8 mouse cellular contexts compared by ENCODE assay signal in genomic region chr15:7810556-7811252, GRCm38 (mm10). TPM values are rescaled to one million over a fixed set of nuclear protein-coding genes. Genes with fewer than 3 reads are reported as not detected.
A peak's percentile ranks its signal among the peaks of the same experiment; 100 is the strongest.
DNase-seq lines count a peak whose midpoint lies in the region; ATAC-seq lines count a peak whose summit lies in the region.
"Had no signal": no experiment of that assay in that cellular context is flagged by ENCODE, and none has a peak within 500 bp of the region (broad histone marks: within the 10 kb centered on the region; RNA-seq: fewer than 3 reads in every experiment).

Gene Gdnf (plus strand): TSS chr15:7810846.

- no peaks in the 10 kb centered on the region for H3K36me3 ChIP-seq in lung, embryonic 15.5 days
- H3K36me3 ChIP-seq in heart, embryonic 15.5 days: no peaks in the 10 kb centered on the region
- H3K36me3 ChIP-seq in limb, embryonic 13.5 days: no peaks in the 10 kb centered on the region
- no peaks in the 10 kb centered on the region for H3K36me3 ChIP-seq in neural tube, embryonic 14.5 days (ENCODE audit: control insufficient read depth, insufficient read depth, low read length)

- H3K9me3 ChIP-seq in lung, embryonic 15.5 days: no peaks in the 10 kb centered on the region
- no peaks in the 10 kb centered on the region for H3K9me3 ChIP-seq in heart, embryonic 15.5 days (replicated peaks)
- no peaks in the 10 kb centered on the region for H3K9me3 ChIP-seq in limb, embryonic 13.5 days
- H3K9me3 ChIP-seq in neural tube, embryonic 14.5 days (ENCODE audit: control insufficient read depth, low read length): no peaks in the 10 kb centered on the region

- no peak within 1 kb of the TSS for H3K27ac ChIP-seq in lung, embryonic 15.5 days
- H3K27ac ChIP-seq in heart, embryonic 15.5 days: no peak within 1 kb of the TSS
- no peak within 1 kb of the TSS for H3K27ac ChIP-seq in limb, embryonic 13.5 days
- H3K27ac ChIP-seq in neural tube, embryonic 14.5 days (ENCODE audit: low read depth, low read length): no peak within 1 kb of the TSS

- H3K4me2 ChIP-seq in lung, embryonic 15.5 days: peak within 1 kb of the TSS; percentile 98
- H3K4me2 ChIP-seq in heart, embryonic 15.5 days: peak within 1 kb of the TSS; percentile 95
- H3K4me2 ChIP-seq in limb, embryonic 13.5 days (replicated peaks): peak within 1 kb of the TSS; percentile 97
- H3K4me2 ChIP-seq in neural tube, embryonic 14.5 days (ENCODE audit: low read depth, low read length): peak within 1 kb of the TSS; percentile 83

- peak within 1 kb of the TSS; percentile 39 for H3K9ac ChIP-seq in lung, embryonic 15.5 days
- H3K9ac ChIP-seq in heart, embryonic 15.5 days: peak within 1 kb of the TSS; percentile 49
- H3K9ac ChIP-seq in limb, embryonic 13.5 days: peak within 1 kb of the TSS; percentile 70
- H3K9ac ChIP-seq in neural tube, embryonic 14.5 days (replicated peaks; ENCODE audit: low read depth, low read length): peak within 1 kb of the TSS; percentile 42

- WGBS in lung, embryonic 15.5 days: under 1% methylated on average over 61 of the region's 73 CpGs
- under 1% methylated on average over 73 of the region's 73 CpGs for WGBS in heart, embryonic 15.5 days
- WGBS in limb, embryonic 13.5 days: under 1% methylated on average over 70 of the region's 73 CpGs
- under 1% methylated on average over 57 of the region's 73 CpGs for WGBS in neural tube, embryonic 14.5 days

- peaks cover 93% of the 10 kb centered on the region for H3K27me3 ChIP-seq in lung, embryonic 15.5 days
- peaks cover 95% of the 10 kb centered on the region for H3K27me3 ChIP-seq in heart, embryonic 15.5 days
- H3K27me3 ChIP-seq in limb, embryonic 13.5 days: peaks cover 98% of the 10 kb centered on the region
- peaks cover 75% of the 10 kb centered on the region for H3K27me3 ChIP-seq in neural tube, embryonic 14.5 days (ENCODE audit: control insufficient read depth, insufficient read depth, low read length)

- peaks cover 39% of the 10 kb centered on the region for H3K4me1 ChIP-seq in lung, embryonic 15.5 days
- peaks cover 46% of the 10 kb centered on the region for H3K4me1 ChIP-seq in heart, embryonic 15.5 days (replicated peaks)
- H3K4me1 ChIP-seq in limb, embryonic 13.5 days: peaks cover 58% of the 10 kb centered on the region
- peaks cover 24% of the 10 kb centered on the region for H3K4me1 ChIP-seq in neural tube, embryonic 14.5 days (ENCODE audit: control insufficient read depth, insufficient read depth, low read length)

- H3K4me3 ChIP-seq in lung, embryonic 15.5 days: peak within 1 kb of the TSS; percentile 54
- H3K4me3 ChIP-seq in heart, embryonic 15.5 days: peak within 1 kb of the TSS; percentile 61
- H3K4me3 ChIP-seq in limb, embryonic 13.5 days: peak within 1 kb of the TSS; percentile 63
- peak within 1 kb of the TSS; percentile 50 for H3K4me3 ChIP-seq in neural tube, embryonic 14.5 days (ENCODE audit: low read depth, low read length)
- H3K4me3 ChIP-seq: erythroblast, embryonic 14.5 days had no signal

- peak; percentile 75; the same call in 1 of the 2 replicates for ATAC-seq in lung, embryonic 15.5 days (ENCODE audit: borderline replicate concordance, extremely low read depth, low FRiP score, low TSS enrichment)
- 0 out of 2 replicates have a peak, but pooled peaks have one; percentile 23 for ATAC-seq in heart, embryonic 15.5 days (replicated peaks; ENCODE audit: insufficient number of reproducible peaks, insufficient read depth, low FRiP score, low read depth)
- peak; percentile 34 for ATAC-seq in limb, embryonic 13.5 days (ENCODE audit: low FRiP score, low read depth)
- ATAC-seq in neural tube, embryonic 14.5 days (ENCODE audit: low read depth): peak; percentile 76

- no peak for DNase-seq in lung, postnatal 25 days (ENCODE audit: low spot score)
- peak; percentile 59 for DNase-seq in embryo, embryonic 11 days
- DNase-seq in cerebellum, adult 8-10 months: no peak

RNA-seq across cellular contexts. Expression of gene Gdnf, which starts in this region (rescaled TPM):
- polyA plus RNA-seq in lung, embryonic 15.5 days (2015; fragmentation: Nextera tagmentation; extraction: Ambion mirVana): 0.06 and 0.09 TPM in 2 replicates
- polyA plus RNA-seq in heart, embryonic 15.5 days (2015; fragmentation: Nextera tagmentation; extraction: Ambion mirVana): 0.16 and 0.21 TPM in 2 replicates
- 0.60 and 0.84 TPM in 2 replicates for polyA plus RNA-seq in limb, embryonic 13.5 days (2015; fragmentation: Nextera tagmentation; extraction: Ambion mirVana)
- 0.12 and 0.16 TPM in 2 replicates for polyA plus RNA-seq in neural tube, embryonic 14.5 days (2014; fragmentation: Nextera tagmentation; extraction: Ambion mirVana)
- polyA plus RNA-seq: erythroblast, embryonic 14.5 days had no signal

Comparison
In these comparisons a context has a peak if more than half of its experiments do, and no peak if none do; other contexts are left out.
1. Peak in ATAC-seq, H3K4me3 ChIP-seq, H3K9ac ChIP-seq and H3K4me2 ChIP-seq in lung, embryonic 15.5 days; RNA of the gene not detected or under 1 TPM.
2. Peak in ATAC-seq, H3K4me3 ChIP-seq, H3K9ac ChIP-seq and H3K4me2 ChIP-seq in heart, embryonic 15.5 days; RNA of the gene not detected or under 1 TPM.
3. Peak in ATAC-seq, H3K4me3 ChIP-seq, H3K9ac ChIP-seq and H3K4me2 ChIP-seq in limb, embryonic 13.5 days; RNA of the gene not detected or under 1 TPM.
4. Peak in ATAC-seq, H3K4me3 ChIP-seq, H3K9ac ChIP-seq and H3K4me2 ChIP-seq in neural tube, embryonic 14.5 days; RNA of the gene not detected or under 1 TPM.
5. ATAC-seq: peak in every context shown above with its lines; median percentile 76 in neural tube, embryonic 14.5 days; 75 in lung, embryonic 15.5 days; 34 in limb, embryonic 13.5 days; 23 in heart, embryonic 15.5 days.